Mouse (Mus musculus): ENCODE data around the gene Smarcc2. TPM values are rescaled to one million over a fixed set of nuclear protein-coding genes. Genes with fewer than 3 reads are reported as not detected.
"Not testable (repeated sequence)": the region's sequence is repeated elsewhere in the genome, so short reads cannot be mapped to it uniquely, and the experiment has no call there.

Gene Smarcc2
- polyA plus RNA-seq, 1 experiment from 2014 or later, result 124 TPM

DNA sequence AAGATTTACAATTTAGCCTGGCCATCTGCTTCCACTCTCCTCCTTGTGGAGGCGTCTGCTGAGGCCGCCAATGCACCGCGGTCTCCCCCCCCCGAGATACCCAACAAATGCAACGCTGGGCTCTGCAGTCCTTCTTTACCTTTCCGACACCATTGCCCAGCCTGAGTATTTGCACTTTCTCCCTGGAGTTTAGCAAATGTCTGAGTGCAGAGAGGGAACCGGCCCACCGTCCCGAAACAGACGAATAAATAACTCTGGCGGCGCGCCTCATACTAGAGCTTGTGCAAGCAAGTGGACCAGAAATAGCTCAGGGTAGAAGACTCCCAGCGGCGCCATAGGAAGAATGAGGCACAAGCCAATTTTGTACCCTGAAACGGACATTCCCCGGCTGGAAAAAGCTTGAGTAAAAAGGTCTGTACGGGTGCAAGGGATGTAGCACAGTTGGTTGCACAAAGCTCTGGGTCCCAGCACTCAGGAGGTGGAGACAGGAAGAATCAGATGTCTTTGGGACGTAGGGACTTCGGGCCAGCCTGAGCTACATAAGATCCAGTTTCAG is 40.1 kb downstream of the Smarcc2 start:
- DNase-seq (ENCODE audit: low spot score) (peak; percentile 63), ATAC-seq (ENCODE audit: insufficient read depth, low FRiP score, low TSS enrichment) (peak; percentile 49; the same call in 1 of the 2 replicates)
- H3K27me3 ChIP-seq (ENCODE audit: control insufficient read depth, insufficient read depth, low read length), result no peaks in the 10 kb centered on the region
- peaks cover 10% of the 10 kb centered on the region; the same call in 1 of the 2 replicates for H3K4me1 ChIP-seq (ENCODE audit: control insufficient read depth, insufficient read depth, low read length)
- peak overlapping the region; percentile 47 for H3K4me3 ChIP-seq (ENCODE audit: low read depth, low read length)
- H3K9me3 ChIP-seq (ENCODE audit: control insufficient read depth, low read length), result no peaks in the 10 kb centered on the region
- no peaks in the 10 kb centered on the region for H3K36me3 ChIP-seq (ENCODE audit: control insufficient read depth, insufficient read depth, low read length)
- peak overlapping the region; percentile 55 for H3K4me2 ChIP-seq (ENCODE audit: low read depth)
- H3K27ac ChIP-seq (ENCODE audit: low read depth, low read length), result peak overlapping the region; percentile 60; the same call in 1 of the 2 replicates
- 2% methylated on average over 21 of the region's 21 CpGs for WGBS
- peak overlapping the region; percentile 63 for H3K9ac ChIP-seq (ENCODE audit: low read length)

DNA sequence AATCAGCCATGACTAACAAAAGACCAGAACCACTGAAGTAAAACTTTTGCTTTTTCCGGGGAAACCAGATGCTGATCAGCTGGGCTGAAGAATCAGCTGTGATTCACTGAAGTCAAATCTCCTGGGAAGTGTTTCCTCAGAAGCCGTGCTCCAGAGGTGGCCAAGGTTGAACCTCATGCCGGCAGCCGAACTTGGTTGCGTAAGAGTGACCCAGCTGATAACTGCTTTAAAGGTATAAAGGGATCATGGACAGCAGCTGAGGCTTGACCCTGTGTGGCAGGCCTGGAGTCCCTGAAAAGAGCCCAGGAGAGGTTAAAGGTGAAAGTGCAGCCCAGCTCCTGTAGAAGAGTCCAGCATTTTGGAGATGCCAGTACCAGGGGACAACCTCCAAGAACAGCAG is 43.3 kb downstream of the Smarcc2 start:
- no peaks in the 10 kb centered on the region for H3K27me3 ChIP-seq (ENCODE audit: control insufficient read depth, insufficient read depth, low read length)
- no peak overlapping the region for H3K4me2 ChIP-seq (ENCODE audit: low read depth)
- peaks cover 6% of the 10 kb centered on the region; the same call in 1 of the 2 replicates for H3K4me1 ChIP-seq (ENCODE audit: control insufficient read depth, insufficient read depth, low read length)
- H3K9ac ChIP-seq (ENCODE audit: low read length), result no peak overlapping the region
- no peaks in the 10 kb centered on the region for H3K9me3 ChIP-seq (ENCODE audit: control insufficient read depth, low read length)
- ATAC-seq (ENCODE audit: insufficient read depth, low FRiP score, low TSS enrichment) (no peak), DNase-seq (ENCODE audit: low spot score) (no peak)
- H3K4me3 ChIP-seq (ENCODE audit: low read depth, low read length), result no peak overlapping the region
- no peaks in the 10 kb centered on the region for H3K36me3 ChIP-seq (ENCODE audit: control insufficient read depth, insufficient read depth, low read length)
- 80% methylated on average over 5 of the region's 5 CpGs for WGBS
- no peak overlapping the region for H3K27ac ChIP-seq (ENCODE audit: low read depth, low read length)

DNA sequence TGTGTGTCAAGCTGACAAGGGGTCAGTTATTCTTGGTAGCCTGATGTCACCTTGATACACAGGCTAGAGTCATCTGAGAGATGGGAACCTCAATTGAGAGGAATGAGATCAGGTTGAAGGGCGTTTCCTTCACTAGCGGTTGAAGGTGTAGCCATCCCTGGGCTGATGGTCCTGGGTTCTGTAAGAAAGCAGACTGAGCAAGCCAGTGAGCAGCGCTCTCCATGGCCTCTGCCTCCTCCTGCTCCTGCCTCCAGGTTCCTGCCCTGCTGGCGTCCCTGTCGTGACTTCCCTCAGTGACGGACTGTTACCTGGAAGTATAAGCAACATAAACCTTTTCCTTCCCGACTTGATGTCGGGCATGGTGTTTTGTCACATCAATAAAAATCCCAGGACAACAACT is 44.5 kb downstream of the Smarcc2 start:
- H3K27me3 ChIP-seq (ENCODE audit: control insufficient read depth, insufficient read depth, low read length), result no peaks in the 10 kb centered on the region
- no peak overlapping the region for H3K4me2 ChIP-seq (ENCODE audit: low read depth)
- H3K36me3 ChIP-seq (ENCODE audit: control insufficient read depth, insufficient read depth, low read length), result no peaks in the 10 kb centered on the region
- 0 out of 2 replicates have a peak, but pooled peaks cover 3% of the 10 kb centered on the region for H3K4me1 ChIP-seq (ENCODE audit: control insufficient read depth, insufficient read depth, low read length)
- no peaks in the 10 kb centered on the region for H3K9me3 ChIP-seq (ENCODE audit: control insufficient read depth, low read length)
- ATAC-seq (ENCODE audit: insufficient read depth, low FRiP score, low TSS enrichment), result no peak
- H3K4me3 ChIP-seq (ENCODE audit: low read depth, low read length), result no peak overlapping the region
- no peak overlapping the region for H3K27ac ChIP-seq (ENCODE audit: low read depth, low read length)
- no peak for DNase-seq (ENCODE audit: low spot score)
- no peak overlapping the region for H3K9ac ChIP-seq (ENCODE audit: low read length)
- WGBS, result 75% methylated on average over 8 of the region's 8 CpGs

DNA sequence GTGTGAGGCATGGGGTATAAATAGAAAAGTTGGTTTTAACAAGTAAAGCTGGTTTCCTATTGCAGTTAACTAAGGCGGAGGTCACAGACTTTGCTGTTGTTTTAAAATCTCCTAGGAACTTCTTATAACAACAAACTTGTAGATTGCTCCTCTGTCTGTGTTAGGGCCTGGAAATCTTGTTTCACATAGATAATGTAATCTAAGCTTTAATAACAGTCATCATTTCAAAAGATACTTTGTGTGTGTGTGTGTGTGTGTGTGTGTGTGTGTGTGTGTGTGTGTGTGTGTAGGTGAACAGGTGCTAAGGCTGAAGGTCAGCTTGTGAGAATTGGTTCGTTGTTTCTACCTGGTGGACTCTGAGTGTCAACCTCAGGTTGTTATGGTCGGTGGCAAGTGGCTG is 45.0 kb downstream of the Smarcc2 start:
- Histone ChIP-seq H3K9ac (ENCODE audit: low read length) (no peak overlapping the region), H3K9me3 (ENCODE audit: control insufficient read depth, low read length) (no peaks in the 10 kb centered on the region), H3K27me3 (ENCODE audit: control insufficient read depth, insufficient read depth, low read length) (no peaks in the 10 kb centered on the region), H3K4me3 (ENCODE audit: low read depth, low read length) (no peak overlapping the region), H3K4me1 (ENCODE audit: control insufficient read depth, insufficient read depth, low read length) (0 out of 2 replicates have a peak, but pooled peaks cover 3% of the 10 kb centered on the region), H3K36me3 (ENCODE audit: control insufficient read depth, insufficient read depth, low read length) (no peaks in the 10 kb centered on the region), H3K4me2 (ENCODE audit: low read depth) (no peak overlapping the region), H3K27ac (ENCODE audit: low read depth, low read length) (no peak overlapping the region)
- DNase-seq (ENCODE audit: low spot score) (no peak), ATAC-seq (ENCODE audit: insufficient read depth, low FRiP score, low TSS enrichment) (no peak)
- WGBS, result 87% methylated on average over 3 of the region's 3 CpGs

DNA sequence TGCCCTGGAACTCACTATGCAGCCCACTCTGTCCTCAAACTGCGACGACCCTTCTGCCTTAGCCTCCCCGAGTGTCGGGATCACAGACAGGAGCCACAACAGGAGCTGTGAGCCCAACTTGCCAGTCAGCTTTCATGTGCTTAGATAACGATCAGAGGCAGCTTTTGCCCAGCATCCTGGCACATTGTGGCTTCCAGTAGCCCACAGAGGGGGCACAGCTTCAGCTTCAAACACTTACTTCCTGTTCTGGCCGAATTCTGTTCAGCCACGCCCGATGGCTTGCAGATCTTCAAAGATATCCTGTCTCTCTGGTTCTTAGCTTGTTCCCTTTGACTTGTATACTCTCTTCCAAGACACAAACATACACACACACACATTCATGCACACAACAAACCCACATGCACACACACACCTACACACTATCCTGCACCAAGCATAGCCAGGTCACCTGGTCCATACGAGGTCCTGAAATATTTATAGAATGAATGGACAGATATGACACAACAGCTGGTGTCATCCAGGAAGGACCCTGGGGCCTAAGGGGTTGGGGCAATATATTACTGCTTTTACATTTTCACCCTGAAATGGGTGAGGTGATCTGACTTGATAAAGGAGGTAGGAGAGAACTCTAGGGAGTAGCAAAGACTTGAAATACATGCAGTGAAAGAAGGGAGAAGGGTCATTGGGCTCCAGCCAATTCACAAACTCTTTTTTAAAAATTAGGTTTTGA is 45.8 kb downstream of the Smarcc2 start:
- 78% methylated on average over 9 of the region's 9 CpGs for WGBS
- Histone ChIP-seq H3K27ac (ENCODE audit: low read depth, low read length) (no peak overlapping the region), H3K4me2 (ENCODE audit: low read depth) (no peak overlapping the region), H3K9me3 (ENCODE audit: control insufficient read depth, low read length) (no peaks in the 10 kb centered on the region), H3K36me3 (ENCODE audit: control insufficient read depth, insufficient read depth, low read length) (no peaks in the 10 kb centered on the region), H3K4me3 (ENCODE audit: low read depth, low read length) (no peak overlapping the region), H3K9ac (ENCODE audit: low read length) (no peak overlapping the region), H3K4me1 (ENCODE audit: control insufficient read depth, insufficient read depth, low read length) (no peaks in the 10 kb centered on the region), H3K27me3 (ENCODE audit: control insufficient read depth, insufficient read depth, low read length) (no peaks in the 10 kb centered on the region)
- no peak for DNase-seq (ENCODE audit: low spot score)
- no peak for ATAC-seq (ENCODE audit: insufficient read depth, low FRiP score, low TSS enrichment)

DNA sequence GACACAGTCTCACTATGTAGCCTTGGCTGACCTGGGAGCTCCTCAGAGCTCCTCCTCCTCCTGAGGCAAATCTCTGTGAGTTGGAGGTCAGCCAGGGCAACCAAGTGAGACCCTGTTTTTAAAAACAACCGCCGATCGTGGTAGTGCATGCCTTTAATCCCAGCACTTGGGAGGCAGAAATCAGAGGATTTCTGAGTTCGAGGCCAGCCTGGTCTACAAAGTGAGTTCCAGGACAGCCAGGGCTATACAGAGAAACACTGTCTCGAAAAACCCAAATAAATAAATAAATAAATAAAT is 46.3 kb downstream of the Smarcc2 start:
- not testable (repeated sequence) for H3K27ac ChIP-seq (ENCODE audit: low read depth, low read length); DNase-seq (ENCODE audit: low spot score); H3K9ac ChIP-seq (ENCODE audit: low read length); H3K4me2 ChIP-seq (ENCODE audit: low read depth); H3K9me3 ChIP-seq (ENCODE audit: control insufficient read depth, low read length); ATAC-seq (ENCODE audit: insufficient read depth, low FRiP score, low TSS enrichment); H3K4me3 ChIP-seq (ENCODE audit: low read depth, low read length); H3K36me3 ChIP-seq (ENCODE audit: control insufficient read depth, insufficient read depth, low read length); H3K27me3 ChIP-seq (ENCODE audit: control insufficient read depth, insufficient read depth, low read length); H3K4me1 ChIP-seq (ENCODE audit: control insufficient read depth, insufficient read depth, low read length)
- whole genome bisulfite sequencing, result 95% methylated on average over 5 of the region's 5 CpGs

DNA sequence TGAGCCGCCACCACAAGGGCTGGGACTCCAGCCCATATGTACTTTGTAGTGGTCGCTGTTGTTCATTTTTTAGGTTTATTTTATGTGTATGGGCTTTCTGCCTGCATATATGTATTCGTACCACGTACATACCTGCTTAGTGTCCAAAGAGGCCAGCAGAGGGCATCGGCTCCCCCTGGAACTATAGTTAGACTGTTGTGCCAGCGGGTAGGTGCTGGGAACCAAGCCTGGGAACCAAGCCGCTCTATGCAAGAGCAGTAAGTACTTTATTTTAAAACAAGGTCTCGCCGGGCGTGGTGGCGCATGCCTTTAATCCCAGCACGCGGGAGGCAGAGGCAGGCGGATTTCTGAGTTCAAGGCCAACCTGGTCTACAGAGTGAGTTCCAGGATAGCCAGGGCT is 46.9 kb downstream of the Smarcc2 start:
- no peaks in the 10 kb centered on the region for H3K9me3 ChIP-seq (ENCODE audit: control insufficient read depth, low read length)
- no peak for ATAC-seq (ENCODE audit: insufficient read depth, low FRiP score, low TSS enrichment)
- H3K4me1 ChIP-seq (ENCODE audit: control insufficient read depth, insufficient read depth, low read length), result no peaks in the 10 kb centered on the region
- H3K27ac ChIP-seq (ENCODE audit: low read depth, low read length), result no peak overlapping the region
- no peak overlapping the region for H3K4me2 ChIP-seq (ENCODE audit: low read depth)
- DNase-seq (ENCODE audit: low spot score), result no peak
- no peaks in the 10 kb centered on the region for H3K27me3 ChIP-seq (ENCODE audit: control insufficient read depth, insufficient read depth, low read length)
- H3K4me3 ChIP-seq (ENCODE audit: low read depth, low read length), result no peak overlapping the region
- 94% methylated on average over 14 of the region's 14 CpGs for WGBS
- 0 out of 2 replicates have a peak, but pooled peaks cover 2% of the 10 kb centered on the region for H3K36me3 ChIP-seq (ENCODE audit: control insufficient read depth, insufficient read depth, low read length)
- H3K9ac ChIP-seq (ENCODE audit: low read length), result no peak overlapping the region

DNA sequence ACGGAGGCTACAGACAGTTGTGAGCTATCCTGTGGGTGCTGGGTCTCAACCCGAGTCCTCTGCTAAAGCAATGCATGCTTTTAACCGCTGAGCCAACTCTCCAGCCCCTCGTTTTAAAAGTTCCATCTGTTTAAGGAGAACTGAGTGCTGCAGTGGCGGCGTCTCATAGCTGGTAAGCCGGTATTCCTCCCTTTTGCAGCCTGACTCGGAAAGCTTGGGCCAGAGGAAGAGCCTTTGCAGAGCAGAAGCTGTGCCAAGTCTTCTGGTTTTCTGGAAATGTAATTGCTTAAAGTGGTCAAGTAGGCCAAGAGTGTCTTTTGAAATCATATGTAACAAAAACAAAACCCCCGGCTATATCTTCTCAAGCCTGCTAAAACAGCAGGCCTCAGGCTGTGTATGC is 49.2 kb downstream of the Smarcc2 start:
- Histone ChIP-seq H3K4me2 (ENCODE audit: low read depth) (no peak overlapping the region), H3K9me3 (ENCODE audit: control insufficient read depth, low read length) (no peaks in the 10 kb centered on the region), H3K36me3 (ENCODE audit: control insufficient read depth, insufficient read depth, low read length) (0 out of 2 replicates have a peak, but pooled peaks cover 2% of the 10 kb centered on the region), H3K27ac (ENCODE audit: low read depth, low read length) (no peak overlapping the region), H3K27me3 (ENCODE audit: control insufficient read depth, insufficient read depth, low read length) (no peaks in the 10 kb centered on the region), H3K4me1 (ENCODE audit: control insufficient read depth, insufficient read depth, low read length) (no peaks in the 10 kb centered on the region), H3K4me3 (ENCODE audit: low read depth, low read length) (no peak overlapping the region), H3K9ac (ENCODE audit: low read length) (no peak overlapping the region)
- no peak for ATAC-seq (ENCODE audit: insufficient read depth, low FRiP score, low TSS enrichment)
- no peak for DNase-seq (ENCODE audit: low spot score)
- WGBS, result 84% methylated on average over 9 of the region's 9 CpGs

DNA sequence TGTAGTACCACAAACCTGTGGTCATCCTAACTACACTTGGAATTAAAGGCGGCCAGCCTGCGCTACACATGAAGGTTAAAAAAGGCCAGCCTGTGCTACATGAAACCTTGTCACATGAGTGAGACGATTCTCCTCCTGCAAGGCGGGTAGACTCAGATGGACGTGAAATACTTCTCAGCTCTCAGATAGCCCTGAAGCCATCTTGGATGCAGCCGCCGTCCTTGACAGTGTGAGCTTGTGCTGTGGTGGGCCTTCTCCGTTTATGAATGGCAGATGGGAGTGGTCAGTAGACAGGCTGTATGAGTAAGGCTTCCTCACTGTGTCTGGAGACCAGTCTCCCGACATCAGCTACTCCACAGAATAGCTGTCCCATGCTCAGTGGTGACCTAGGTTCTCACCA is 50.2 kb downstream of the Smarcc2 start:
- Histone ChIP-seq H3K36me3 (ENCODE audit: control insufficient read depth, insufficient read depth, low read length) (0 out of 2 replicates have a peak, but pooled peaks cover 2% of the 10 kb centered on the region), H3K9ac (ENCODE audit: low read length) (no peak overlapping the region), H3K4me1 (ENCODE audit: control insufficient read depth, insufficient read depth, low read length) (no peaks in the 10 kb centered on the region), H3K27me3 (ENCODE audit: control insufficient read depth, insufficient read depth, low read length) (no peaks in the 10 kb centered on the region), H3K4me2 (ENCODE audit: low read depth) (no peak overlapping the region), H3K9me3 (ENCODE audit: control insufficient read depth, low read length) (no peaks in the 10 kb centered on the region), H3K27ac (ENCODE audit: low read depth, low read length) (no peak overlapping the region), H3K4me3 (ENCODE audit: low read depth, low read length) (no peak overlapping the region)
- ATAC-seq (ENCODE audit: insufficient read depth, low FRiP score, low TSS enrichment) (no peak), DNase-seq (ENCODE audit: low spot score) (no peak)
- WGBS, result 90% methylated on average over 9 of the region's 9 CpGs

All from neural tube, embryonic 11.5 days (tissue).